Mouse (Mus musculus): Measurements from ENCODE around the gene Capn9. TPM values are rescaled to one million over a fixed set of nuclear protein-coding genes. Genes with fewer than 3 reads are reported as not detected.

Capn9 gene
- polyA plus RNA-seq, 1 experiment: 0.12 TPM

GRCm38 (mm10) chr8:124604066-124604465, 28.2 kb downstream of the Capn9 start:
- H3K4me3 ChIP-seq (replicated peaks; ENCODE audit: extremely low read depth, low read depth, low read length): no peak overlapping the region
- 67% methylated on average over 5 of the region's 5 CpGs for WGBS
- no peak for TF ChIP-seq POLR2A (IDR thresholded peaks at IDR 0.05; ENCODE audit: borderline replicate concordance, extremely low read depth, low read depth, low read length)
- DNase-seq: no peak
- H3K4me1 ChIP-seq (ENCODE audit: control insufficient read depth, insufficient read depth, low read length): no peaks in the 10 kb centered on the region

- 58% methylated on average over 13 of the region's 13 CpGs for WGBS
- no peak for DNase-seq
These were observed 32.5 kb downstream of the Capn9 start for GRCm38 (mm10) chr8:124608239-124608971.

GRCm38 (mm10) chr8:124608972-124609353, 33.1 kb downstream of the Capn9 start:
- WGBS: 50% methylated on average over 9 of the region's 9 CpGs
- TF ChIP-seq CTCF (IDR thresholded peaks at IDR 0.05; ENCODE audit: insufficient read depth, low read length) (no peak), POLR2A (IDR thresholded peaks at IDR 0.05; ENCODE audit: borderline replicate concordance, extremely low read depth, low read depth, low read length) (no peak)
- Histone ChIP-seq H3K4me1 (ENCODE audit: control insufficient read depth, insufficient read depth, low read length) (no peaks in the 10 kb centered on the region), H3K4me3 (replicated peaks; ENCODE audit: extremely low read depth, low read depth, low read length) (no peak overlapping the region)
- DNase-seq: no peak

More at GRCm38 (mm10) chr8:124608239-124608971, 32.5 kb downstream of the Capn9 start:
- Histone ChIP-seq H3K4me1 (ENCODE audit: control insufficient read depth, insufficient read depth, low read length) (no peaks in the 10 kb centered on the region), H3K4me3 (replicated peaks; ENCODE audit: extremely low read depth, low read depth, low read length) (no peak overlapping the region)
- TF ChIP-seq CTCF (IDR thresholded peaks at IDR 0.05; ENCODE audit: insufficient read depth, low read length) (peak; percentile 59), POLR2A (IDR thresholded peaks at IDR 0.05; ENCODE audit: borderline replicate concordance, extremely low read depth, low read depth, low read length) (no peak)

- Histone ChIP-seq H3K4me3 (replicated peaks; ENCODE audit: extremely low read depth, low read depth, low read length) (no peak overlapping the region), H3K4me1 (ENCODE audit: control insufficient read depth, insufficient read depth, low read length) (peaks cover 4% of the 10 kb centered on the region)
- DNase-seq: no peak
- no peak for TF ChIP-seq CTCF (IDR thresholded peaks at IDR 0.05; ENCODE audit: insufficient read depth, low read length)
- no peak for TF ChIP-seq POLR2A (IDR thresholded peaks at IDR 0.05; ENCODE audit: borderline replicate concordance, extremely low read depth, low read depth, low read length)
- 71% methylated on average over 5 of the region's 6 CpGs for WGBS
These were observed 38.4 kb downstream of the Capn9 start for GRCm38 (mm10) chr8:124614325-124614724.

GRCm38 (mm10) chr8:124617266-124617869, 41.5 kb downstream of the Capn9 start:
- DNase-seq: peak; percentile 78
- peak; percentile 85 for TF ChIP-seq CTCF (IDR thresholded peaks at IDR 0.05; ENCODE audit: insufficient read depth, low read length)
- no peak for TF ChIP-seq POLR2A (IDR thresholded peaks at IDR 0.05; ENCODE audit: borderline replicate concordance, extremely low read depth, low read depth, low read length)
- H3K4me3 ChIP-seq (replicated peaks; ENCODE audit: extremely low read depth, low read depth, low read length): peak overlapping the region; percentile 51
- H3K4me1 ChIP-seq (ENCODE audit: control insufficient read depth, insufficient read depth, low read length): peaks cover 4% of the 10 kb centered on the region
- 6% methylated on average over 17 of the region's 17 CpGs for whole genome bisulfite sequencing

- Histone ChIP-seq H3K4me1 (ENCODE audit: control insufficient read depth, insufficient read depth, low read length) (peaks cover 4% of the 10 kb centered on the region), H3K4me3 (replicated peaks; ENCODE audit: extremely low read depth, low read depth, low read length) (no peak overlapping the region)
- TF ChIP-seq CTCF (IDR thresholded peaks at IDR 0.05; ENCODE audit: insufficient read depth, low read length): no peak
- TF ChIP-seq POLR2A (IDR thresholded peaks at IDR 0.05; ENCODE audit: borderline replicate concordance, extremely low read depth, low read depth, low read length): no peak
- WGBS: 39% methylated on average over 9 of the region's 9 CpGs
- no peak for DNase-seq
These were observed 42.3 kb downstream of the Capn9 start for GRCm38 (mm10) chr8:124618252-124618651.

GRCm38 (mm10) chr8:124621255-124621654, 45.3 kb downstream of the Capn9 start:
- no peak for TF ChIP-seq POLR2A (IDR thresholded peaks at IDR 0.05; ENCODE audit: borderline replicate concordance, extremely low read depth, low read depth, low read length)
- no peak for DNase-seq
- WGBS: 76% methylated on average over 5 of the region's 5 CpGs
- Histone ChIP-seq H3K4me3 (replicated peaks; ENCODE audit: extremely low read depth, low read depth, low read length) (no peak overlapping the region), H3K4me1 (ENCODE audit: control insufficient read depth, insufficient read depth, low read length) (peaks cover 4% of the 10 kb centered on the region)

- DNase-seq: no peak
- no peak overlapping the region for H3K4me3 ChIP-seq (replicated peaks; ENCODE audit: extremely low read depth, low read depth, low read length)
- no peaks in the 10 kb centered on the region for H3K4me1 ChIP-seq (ENCODE audit: control insufficient read depth, insufficient read depth, low read length)
- 88% methylated on average over 9 of the region's 9 CpGs for WGBS
- TF ChIP-seq POLR2A (IDR thresholded peaks at IDR 0.05; ENCODE audit: borderline replicate concordance, extremely low read depth, low read depth, low read length) (no peak), CTCF (IDR thresholded peaks at IDR 0.05; ENCODE audit: insufficient read depth, low read length) (no peak)
These were observed 50.3 kb downstream of the Capn9 start for GRCm38 (mm10) chr8:124626251-124626650.

- no peak for DNase-seq
- TF ChIP-seq POLR2A (IDR thresholded peaks at IDR 0.05; ENCODE audit: borderline replicate concordance, extremely low read depth, low read depth, low read length) (no peak), CTCF (IDR thresholded peaks at IDR 0.05; ENCODE audit: insufficient read depth, low read length) (no peak)
- H3K4me3 ChIP-seq (replicated peaks; ENCODE audit: extremely low read depth, low read depth, low read length): no peak overlapping the region
- peaks cover 2% of the 10 kb centered on the region; the same call in 1 of the 2 replicates for H3K4me1 ChIP-seq (ENCODE audit: control insufficient read depth, insufficient read depth, low read length)
- 64% methylated on average over 6 of the region's 6 CpGs for WGBS
These were observed 54.6 kb downstream of the Capn9 start for GRCm38 (mm10) chr8:124630489-124630888.

- TF ChIP-seq POLR2A (IDR thresholded peaks at IDR 0.05; ENCODE audit: borderline replicate concordance, extremely low read depth, low read depth, low read length): no peak
- whole genome bisulfite sequencing: 58% methylated on average over 4 of the region's 4 CpGs
- Histone ChIP-seq H3K4me3 (replicated peaks; ENCODE audit: extremely low read depth, low read depth, low read length) (no peak overlapping the region), H3K4me1 (ENCODE audit: control insufficient read depth, insufficient read depth, low read length) (peaks cover 2% of the 10 kb centered on the region; the same call in 1 of the 2 replicates)
- no peak for DNase-seq
These were observed 55.0 kb downstream of the Capn9 start for GRCm38 (mm10) chr8:124630891-124631290.

Measured in lung, adult 2 months (tissue).